Mouse (Mus musculus) embryonic facial prominence, embryonic 12.5 days (tissue): Measurements from ENCODE around the gene Gm21677. TPM values are rescaled to one million over a fixed set of nuclear protein-coding genes. Genes with fewer than 3 reads are reported as not detected.
"Not testable (repeated sequence)": the region's sequence is repeated elsewhere in the genome, so short reads cannot be mapped to it uniquely, and the experiment has no call there.

Experiments used
- ATAC-seq: fragments of 200-750 bp; cut with Nextera tagmentation; 2 replicates; pipeline ENCODE4 v1.8.0; 2017; ENCODE audit not compliant: insufficient number of reproducible peaks, insufficient read depth, low FRiP score, low TSS enrichment
- H3K27ac ChIP-seq: fragments of 300-500 bp; sonication (generic); 2 replicates; pipeline ENCODE4 v1.5.1; 2016; ENCODE audit warnings: mild to moderate bottlenecking
- H3K27me3 ChIP-seq: fragments of 300-500 bp; sonication (generic); 2 replicates; pipeline ENCODE4 v1.6.1; 2016; ENCODE audit warnings: mild to moderate bottlenecking, moderate library complexity
- H3K36me3 ChIP-seq: fragments of 300-500 bp; sonication (generic); 2 replicates; pipeline ENCODE4 v1.6.1; 2016; ENCODE audit warnings: mild to moderate bottlenecking
- H3K4me1 ChIP-seq: fragments of 300-500 bp; sonication (generic); 2 replicates; pipeline ENCODE4 v1.6.1; 2016
- H3K4me2 ChIP-seq: fragments of 300-500 bp; sonication (generic); replicated peaks from 2 replicates; pipeline ENCODE4 v1.6.1; 2016; ENCODE audit warnings: mild to moderate bottlenecking, moderate library complexity
- H3K4me3 ChIP-seq: fragments of 300-500 bp; sonication (generic); 2 replicates; pipeline ENCODE4 v1.5.1; 2016; ENCODE audit warnings: mild to moderate bottlenecking
- H3K9ac ChIP-seq: fragments of 300-500 bp; sonication (generic); 2 replicates; pipeline ENCODE4 v1.6.1; 2016; ENCODE audit warnings: mild to moderate bottlenecking, moderate library complexity
- H3K9me3 ChIP-seq: fragments of 300-500 bp; sonication (generic); 2 replicates; pipeline ENCODE4 v1.6.1; 2016; ENCODE audit warnings: mild to moderate bottlenecking, moderate library complexity
- WGBS: fragments of 180-500 bp; shearing (Covaris S2); methylation state at CpG from one replicate; pipeline ENCODE4 v1.1.7; 2016; 5-methylcytosine and 5-hydroxymethylcytosine counted together
- polyA plus RNA-seq: library from polyadenylated mRNA; unstranded; fragments of >200 nt; fragmentation: Nextera tagmentation; extraction: Ambion mirVana; gene quantifications from 2 replicates; pipeline ENCODE4 v1.2.1, GENCODE M21; 2016

Gene Gm21677
- polyA plus RNA-seq = not detected in 2 replicates

DNA sequence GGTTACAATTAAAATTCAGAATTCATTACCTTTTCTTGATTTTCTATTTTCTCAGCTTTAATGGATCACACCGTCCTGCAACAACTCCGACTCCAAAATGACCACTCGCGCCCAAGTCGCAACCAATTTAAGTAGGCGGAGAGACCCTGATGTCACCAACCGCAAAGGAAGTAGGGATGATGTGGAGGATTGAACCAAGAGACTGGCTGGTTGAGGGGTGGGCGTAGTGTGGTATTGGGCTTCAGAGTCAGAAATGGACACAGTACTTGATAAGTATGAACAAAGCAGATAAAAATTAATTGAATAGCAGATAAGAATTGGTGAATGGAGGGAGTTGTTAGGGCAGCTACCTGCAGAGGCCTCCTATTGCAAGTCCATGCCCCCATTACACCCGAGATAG, at the start of gene Gm21677:
Gm21677 (minus strand) TSS at position 101 of the 400 bp plus-strand sequence.
- not testable (repeated sequence) for ATAC-seq, H3K27me3 ChIP-seq, H3K9me3 ChIP-seq, H3K27ac ChIP-seq, H3K9ac ChIP-seq, H3K4me1 ChIP-seq, H3K4me2 ChIP-seq, H3K36me3 ChIP-seq, H3K4me3 ChIP-seq
- no CpG with 5 or more reads among the region's 9 CpGs for WGBS

DNA sequence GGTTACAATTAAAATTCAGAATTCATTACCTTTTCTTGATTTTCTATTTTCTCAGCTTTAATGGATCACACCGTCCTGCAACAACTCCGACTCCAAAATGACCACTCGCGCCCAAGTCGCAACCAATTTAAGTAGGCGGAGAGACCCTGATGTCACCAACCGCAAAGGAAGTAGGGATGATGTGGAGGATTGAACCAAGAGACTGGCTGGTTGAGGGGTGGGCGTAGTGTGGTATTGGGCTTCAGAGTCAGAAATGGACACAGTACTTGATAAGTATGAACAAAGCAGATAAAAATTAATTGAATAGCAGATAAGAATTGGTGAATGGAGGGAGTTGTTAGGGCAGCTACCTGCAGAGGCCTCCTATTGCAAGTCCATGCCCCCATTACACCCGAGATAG, 39.0 kb upstream of the Gm21677 start, which contains the start of gene Gm21693:
Gm21693 (minus strand) TSS at position 101 of the 400 bp plus-strand sequence.
- H3K27me3 ChIP-seq, H3K4me3 ChIP-seq, H3K27ac ChIP-seq, H3K9me3 ChIP-seq, H3K4me1 ChIP-seq, H3K4me2 ChIP-seq, ATAC-seq, H3K36me3 ChIP-seq, H3K9ac ChIP-seq: not testable (repeated sequence)
- WGBS = no CpG with 5 or more reads among the region's 9 CpGs

GRCm38 (mm10) chrY:3340661-3341060, 34.4 kb upstream of the Gm21677 start:
- H3K27ac ChIP-seq, H3K9me3 ChIP-seq, H3K4me1 ChIP-seq, ATAC-seq, H3K4me3 ChIP-seq, H3K4me2 ChIP-seq, H3K27me3 ChIP-seq, H3K9ac ChIP-seq, H3K36me3 ChIP-seq: not testable (repeated sequence)
- no CpG with 5 or more reads among the region's 11 CpGs for WGBS

Other genes with a start within 250 kb of the Gm21677 start
- not detected in 2 replicates for gene Gm21693, start 38.9 kb upstream of the Gm21677 start, polyA plus RNA-seq
- gene Gm21704, start 103.7 kb upstream of the Gm21677 start, polyA plus RNA-seq = not detected in 2 replicates
- not detected in 2 replicates for gene Gm21708, start 103.7 kb upstream of the Gm21677 start, polyA plus RNA-seq